ENCODE assay signal across 8 mouse cellular contexts in the genomic region with DNA sequence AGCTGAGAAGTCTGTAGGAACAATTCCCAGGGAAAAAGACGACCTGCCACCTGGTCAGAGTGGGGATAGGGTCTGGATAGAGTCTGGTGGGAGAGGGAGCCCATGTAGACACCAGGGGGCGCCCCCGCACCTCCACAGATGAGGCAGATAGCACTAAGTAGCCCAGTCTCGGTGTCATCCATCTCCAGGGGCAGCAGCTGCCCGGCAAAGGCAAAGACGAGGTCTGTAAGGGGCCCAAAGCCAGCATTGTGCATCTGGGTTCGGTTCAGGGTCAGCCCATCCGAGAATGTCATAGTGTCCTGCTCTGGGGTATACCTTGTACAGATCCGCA. TPM values are rescaled to one million over a fixed set of nuclear protein-coding genes. Genes with fewer than 3 reads are reported as not detected.
DNase-seq lines count a peak whose midpoint lies in the region; ATAC-seq and TF ChIP-seq lines count a peak whose summit lies in the region.

No protein-coding gene starts in this region.

- peak overlapping the region; percentile 99; the same call in 1 of the 2 replicates for H3K27ac ChIP-seq in gastrocnemius, adult 2 months
- H3K27ac ChIP-seq in limb, embryonic 15.5 days = 0 out of 2 replicates have a peak overlapping the region, but pooled peaks have one; percentile 43
- no peak overlapping the region for H3K27ac ChIP-seq in midbrain, embryonic 16.5 days (ENCODE audit: low read length)

- peak; percentile 64 to 80 for DNase-seq in urinary bladder, postnatal 4 days (ENCODE audit: low spot score in 2 of 2)
- DNase-seq in urinary bladder, postnatal 10 days (ENCODE audit: low spot score) = no peak
- peak; percentile 82 to 90 for DNase-seq in cerebellum, postnatal 14 days
- peak; percentile 87 for DNase-seq in gastrocnemius, adult 2 months
- DNase-seq in kidney, adult 11 months = peak; percentile 71
- peak; percentile 56 to 78 for DNase-seq in spleen, postnatal 14 days (ENCODE audit: low spot score in 2 of 2)

- 17% methylated on average over 9 of the region's 9 CpGs for WGBS in limb, embryonic 15.5 days
- WGBS in midbrain, embryonic 16.5 days = 8% methylated on average over 9 of the region's 9 CpGs

- H3K4me3 ChIP-seq in gastrocnemius, adult 2 months = no peak overlapping the region
- no peak overlapping the region for H3K4me3 ChIP-seq in limb, embryonic 15.5 days
- H3K4me3 ChIP-seq in midbrain, embryonic 16.5 days (ENCODE audit: low read depth, low read length) = no peak overlapping the region

- intact Hi-C loops in gastrocnemius, adult 2 months (cut with DNase I) = loop anchor here (1.0 to 5.0 kb wide), 3 partner anchors 40 to 138 kb away; a partner anchor contains a TSS

- no peak overlapping the region for H3K4me2 ChIP-seq in limb, embryonic 15.5 days
- H3K4me2 ChIP-seq in midbrain, embryonic 16.5 days (ENCODE audit: low read length) = no peak overlapping the region

- TF ChIP-seq CTCF in gastrocnemius, adult 2 months (IDR thresholded peaks at IDR 0.05) = peak; percentile 98

- peaks cover 74% of the 10 kb centered on the region for H3K36me3 ChIP-seq in limb, embryonic 15.5 days
- H3K36me3 ChIP-seq in midbrain, embryonic 16.5 days (ENCODE audit: control insufficient read depth, insufficient read depth, low read length) = no peaks in the 10 kb centered on the region

- no peak overlapping the region for H3K9ac ChIP-seq in limb, embryonic 15.5 days
- no peak overlapping the region for H3K9ac ChIP-seq in midbrain, embryonic 16.5 days (ENCODE audit: low read depth, low read length)

- ATAC-seq in limb, embryonic 15.5 days (ENCODE audit: insufficient number of reproducible peaks, low FRiP score, low TSS enrichment, low read depth) = no peak
- ATAC-seq in midbrain, embryonic 16.5 days = peak; percentile 83; the same call in 1 of the 2 replicates

- H3K4me1 ChIP-seq in limb, embryonic 15.5 days = peaks cover 51% of the 10 kb centered on the region
- no peaks in the 10 kb centered on the region; the same call in 1 of the 2 replicates for H3K4me1 ChIP-seq in midbrain, embryonic 16.5 days (ENCODE audit: control insufficient read depth, insufficient read depth, low read length)

- H3K9me3 ChIP-seq in limb, embryonic 15.5 days = no peaks in the 10 kb centered on the region
- H3K9me3 ChIP-seq in midbrain, embryonic 16.5 days (replicated peaks; ENCODE audit: control insufficient read depth, low read length, poor library complexity, severe bottlenecking) = no peaks in the 10 kb centered on the region

- H3K27me3 ChIP-seq in limb, embryonic 15.5 days = no peaks in the 10 kb centered on the region
- peaks cover 29% of the 10 kb centered on the region for H3K27me3 ChIP-seq in midbrain, embryonic 16.5 days (ENCODE audit: control insufficient read depth, insufficient read depth, low read depth, low read length)

RNA-seq across cellular contexts. Expression of a gene that starts 7.5 kb away (rescaled TPM):
- total RNA-seq in gastrocnemius, adult 2 months (2021) = 1 to 10 TPM; 1.2 to 1.3 TPM
- polyA plus RNA-seq in limb, embryonic 15.5 days (2015; fragmentation: Nextera tagmentation; extraction: Ambion mirVana) = 6.3 and 6.6 TPM in 2 replicates
- polyA plus RNA-seq in midbrain, embryonic 16.5 days (2015; fragmentation: Nextera tagmentation; extraction: Ambion mirVana) = 0.43 and 0.80 TPM in 2 replicates

RNA-seq across cellular contexts. Expression of a gene that starts 18.1 kb away (rescaled TPM):
- total RNA-seq in gastrocnemius, adult 2 months (2021) = 10 to 100 TPM in 1 of 2 experiments, 1 to 10 TPM in 1; 9.9 to 11.9 TPM
- 120 and 128 TPM in 2 replicates for polyA plus RNA-seq in limb, embryonic 15.5 days (2015; fragmentation: Nextera tagmentation; extraction: Ambion mirVana)
- 4.1 and 6.0 TPM in 2 replicates for polyA plus RNA-seq in midbrain, embryonic 16.5 days (2015; fragmentation: Nextera tagmentation; extraction: Ambion mirVana)

RNA-seq across cellular contexts. Expression of a gene that starts 31.1 kb away (rescaled TPM):
- not detected for total RNA-seq in gastrocnemius, adult 2 months (2021)
- 0.79 and 0.83 TPM in 2 replicates for polyA plus RNA-seq in limb, embryonic 15.5 days (2015; fragmentation: Nextera tagmentation; extraction: Ambion mirVana)
- polyA plus RNA-seq in midbrain, embryonic 16.5 days (2015; fragmentation: Nextera tagmentation; extraction: Ambion mirVana) = not detected in 2 replicates

RNA-seq across cellular contexts. Expression of a gene that starts 34.7 kb away (rescaled TPM):
- total RNA-seq in gastrocnemius, adult 2 months (2021) = 1 to 10 TPM; 5.8 to 8.8 TPM
- 80.3 and 81.8 TPM in 2 replicates for polyA plus RNA-seq in limb, embryonic 15.5 days (2015; fragmentation: Nextera tagmentation; extraction: Ambion mirVana)
- polyA plus RNA-seq in midbrain, embryonic 16.5 days (2015; fragmentation: Nextera tagmentation; extraction: Ambion mirVana) = 33.1 and 33.2 TPM in 2 replicates

RNA-seq across cellular contexts. Expression of a gene that starts 36.2 kb away (rescaled TPM):
- total RNA-seq in gastrocnemius, adult 2 months (2021) = 10 to 100 TPM; 26.8 to 29.6 TPM
- polyA plus RNA-seq in limb, embryonic 15.5 days (2015; fragmentation: Nextera tagmentation; extraction: Ambion mirVana) = 51.9 and 59.9 TPM in 2 replicates
- polyA plus RNA-seq in midbrain, embryonic 16.5 days (2015; fragmentation: Nextera tagmentation; extraction: Ambion mirVana) = 54.0 and 59.2 TPM in 2 replicates

Comparison
In these comparisons a context has a peak if more than half of its experiments do, and no peak if none do; other contexts are left out.
1. RNA of a gene that starts 18.1 kb away (polyA plus RNA-seq): 120 to 128 TPM in limb, embryonic 15.5 days; 4.1 to 6.0 TPM in midbrain, embryonic 16.5 days; every median in the first group is over 10 times any median in the second.